Mouse (Mus musculus) layer of hippocampus, adult 9-10 months (tissue): ENCODE measurements at regions not wholly inside any gene's neighbourhood (a gene's known extent, or its start where the extent isn't known, plus 50 kb on each side); places are given as distances from the start of the nearest gene placed in this dataset.

Experiments
- DNase-seq: peaks from one replicate; pipeline ENCODE4 v3.0.0; 2022; ENCODE audit warnings: low spot score

DNA sequence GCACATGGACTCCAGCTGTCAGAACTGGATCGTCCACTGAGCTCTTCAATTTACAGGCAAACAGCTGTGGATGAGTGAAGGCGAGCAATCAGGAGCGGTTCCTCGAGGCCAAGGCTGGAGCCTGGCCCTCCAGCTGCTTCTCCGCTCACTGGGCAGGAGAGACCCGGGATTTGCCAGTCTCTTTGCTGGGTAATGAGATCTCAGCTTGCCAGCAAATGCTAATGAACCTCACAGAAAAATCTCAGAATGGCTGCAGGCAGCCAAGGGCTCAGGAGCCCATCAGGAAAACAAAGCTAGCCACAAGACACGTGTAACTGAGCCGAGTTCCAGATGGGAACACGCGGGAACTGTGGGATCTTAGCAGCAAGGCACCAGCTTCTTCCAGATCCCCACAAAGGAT is 244.2 kb downstream of the Bcor start:
- DNase-seq = no peak

DNA sequence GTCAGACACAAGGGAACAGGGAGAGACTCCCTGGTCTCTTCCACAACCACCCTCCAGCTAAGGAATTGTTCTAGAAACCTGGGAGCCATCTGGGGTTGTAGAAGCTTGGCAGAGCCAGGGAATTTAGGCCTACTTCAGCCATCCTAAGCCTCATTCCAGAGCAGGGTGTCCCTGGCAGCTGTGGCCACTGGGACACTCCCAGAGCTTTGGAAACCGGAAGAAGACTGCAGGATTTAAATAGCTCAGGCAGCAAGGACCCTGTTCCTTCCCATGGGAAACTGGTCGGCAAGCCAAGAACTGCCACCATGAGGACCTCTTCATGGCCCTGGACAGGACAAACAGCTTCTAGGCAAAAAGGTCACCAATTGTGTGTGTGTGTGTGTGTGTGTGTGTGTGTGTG is 239.9 kb downstream of the Bcor start:
- DNase-seq = no peak

DNA sequence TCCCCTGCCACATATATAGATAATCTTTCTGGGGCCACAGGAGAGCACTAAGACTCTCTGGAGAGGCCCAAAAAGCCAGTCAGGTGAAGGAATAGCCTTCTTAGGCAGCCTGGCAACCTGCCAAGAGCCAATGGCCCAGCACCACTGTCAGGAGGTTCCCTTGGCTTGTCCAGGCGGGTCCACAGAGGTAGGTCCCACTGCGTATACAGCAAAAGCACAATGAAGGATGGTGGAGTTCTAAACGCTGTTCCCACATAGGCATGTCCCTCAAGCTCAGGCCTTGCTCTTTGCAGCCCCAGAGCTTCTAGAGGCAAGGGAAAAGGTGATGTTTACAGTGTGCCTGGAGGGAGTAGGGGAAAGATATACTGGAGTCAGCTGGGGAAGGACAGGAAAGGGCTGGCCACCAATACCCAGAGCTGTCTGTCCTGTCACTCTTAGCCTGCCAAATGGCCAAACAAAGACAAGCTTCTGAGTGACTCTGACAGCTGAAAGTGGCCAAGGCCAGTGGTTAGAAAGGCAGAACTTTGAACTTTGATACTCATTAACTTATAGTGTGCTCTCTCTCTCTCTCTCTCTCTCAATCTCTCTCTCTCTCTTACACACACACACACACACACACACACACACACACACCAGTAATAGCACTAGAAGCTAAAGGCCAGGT is 235.4 kb downstream of the Bcor start:
- no peak for DNase-seq

DNA sequence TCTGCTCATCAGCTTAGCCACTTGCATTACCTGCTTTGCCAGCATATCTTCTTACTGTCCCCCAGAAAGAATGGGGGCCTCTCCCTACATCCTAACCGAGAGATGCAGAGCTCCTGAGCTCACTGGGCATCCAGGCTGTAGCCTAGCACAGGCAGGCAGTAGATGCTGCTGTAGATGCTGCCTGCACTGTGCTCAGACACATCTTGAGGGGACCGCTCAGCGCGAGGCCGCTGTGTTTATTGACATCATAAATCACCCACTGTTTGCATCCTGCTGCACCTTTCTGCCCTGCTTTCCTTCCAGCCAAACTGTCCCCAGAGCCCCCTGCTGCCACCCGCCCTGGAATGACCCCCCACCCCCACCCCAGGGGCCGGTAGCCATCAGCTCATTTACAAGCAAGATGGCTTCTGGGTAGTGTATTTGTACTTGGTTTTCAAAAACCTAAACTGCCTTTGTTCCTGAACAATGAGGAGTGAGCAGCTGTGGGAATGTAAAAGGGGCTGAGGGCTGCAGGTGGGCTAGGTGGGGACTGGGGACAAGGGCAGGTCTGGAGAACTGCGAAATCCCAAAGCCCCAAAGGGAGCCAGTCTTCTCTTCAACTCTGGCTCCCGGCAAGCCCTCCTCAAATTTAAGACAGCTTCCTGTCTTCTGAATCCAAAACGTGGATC is 233.2 kb downstream of the Bcor start:
- no peak for DNase-seq

DNA sequence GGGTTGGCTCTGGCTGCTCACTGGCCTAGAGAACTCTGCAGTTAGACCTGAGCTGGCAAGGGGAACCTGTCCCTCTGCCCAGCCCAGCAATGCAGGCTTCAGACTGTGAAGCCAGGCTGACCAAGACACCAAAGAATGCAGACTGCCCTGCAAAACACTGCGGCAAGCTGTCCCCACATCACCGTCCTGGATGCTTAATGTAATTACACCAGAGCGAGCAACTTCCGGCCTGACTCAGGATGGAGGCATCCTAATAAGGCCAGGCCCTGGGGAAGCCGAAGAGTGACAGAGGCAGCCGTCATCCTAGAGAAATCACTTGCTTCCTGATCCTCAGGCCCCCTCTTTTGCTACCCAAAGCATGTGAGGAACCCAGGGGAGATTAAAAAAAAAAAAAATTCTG is 230.7 kb downstream of the Bcor start:
- no peak for DNase-seq

DNA sequence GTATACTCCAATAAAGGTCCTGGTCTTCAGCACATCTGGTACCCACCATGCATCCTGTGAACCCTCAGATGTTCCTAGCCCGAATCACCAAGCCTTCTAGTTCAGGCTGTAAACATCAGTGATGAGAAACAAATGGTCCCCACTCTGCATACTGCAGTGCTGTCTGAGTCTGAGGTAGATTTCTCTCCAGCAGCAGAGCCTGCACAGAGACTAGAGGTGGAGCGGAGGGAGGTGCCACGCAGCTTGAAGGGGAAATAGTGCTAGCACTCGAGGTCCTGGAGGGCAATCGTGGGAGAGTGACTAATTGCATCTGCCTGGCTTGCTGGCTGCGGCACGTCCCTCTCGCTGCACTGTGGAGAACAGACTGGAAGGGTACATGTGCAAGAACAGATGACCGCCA is 228.7 kb downstream of the Bcor start:
- DNase-seq = no peak

DNA sequence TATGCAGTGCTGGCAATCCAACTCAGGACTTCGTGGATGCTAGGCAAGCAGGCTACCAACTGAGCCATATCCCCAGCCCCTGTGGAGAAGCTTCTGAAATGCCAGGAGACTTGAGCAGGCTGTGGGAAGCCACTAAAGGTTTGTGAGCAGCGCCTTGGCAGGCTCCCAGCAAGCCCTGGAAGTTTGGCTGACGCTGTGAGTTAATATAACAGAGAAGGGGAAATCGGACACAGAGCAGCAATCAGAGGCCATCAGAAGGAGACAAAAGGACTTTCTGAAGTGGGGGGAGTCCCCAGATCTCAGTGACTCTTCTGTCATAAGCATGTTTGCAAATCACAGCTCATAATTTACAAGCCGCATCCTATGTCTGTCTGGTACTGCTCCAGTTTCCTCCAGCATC is 224.8 kb downstream of the Bcor start:
- DNase-seq = no peak

DNA sequence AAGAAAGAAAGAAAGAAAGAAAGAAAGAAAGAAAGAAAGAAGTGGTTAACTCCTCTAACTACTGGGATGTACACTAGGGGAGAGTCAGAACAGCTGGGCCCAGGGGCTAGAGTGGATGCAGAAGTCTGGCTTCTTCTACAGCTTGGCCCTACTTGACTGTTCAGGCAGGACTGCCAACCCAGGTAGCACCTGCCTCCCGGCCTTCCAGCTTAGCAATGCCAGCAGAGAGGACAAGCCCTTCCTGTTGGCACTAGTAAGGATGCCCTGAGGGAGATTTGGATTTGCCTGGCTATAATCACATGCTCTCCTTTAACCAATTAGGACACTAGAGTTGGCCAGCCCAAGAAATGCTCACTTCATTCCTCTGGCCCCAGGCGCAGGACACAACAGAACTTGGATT is 219.9 kb downstream of the Bcor start:
- no peak for DNase-seq

DNA sequence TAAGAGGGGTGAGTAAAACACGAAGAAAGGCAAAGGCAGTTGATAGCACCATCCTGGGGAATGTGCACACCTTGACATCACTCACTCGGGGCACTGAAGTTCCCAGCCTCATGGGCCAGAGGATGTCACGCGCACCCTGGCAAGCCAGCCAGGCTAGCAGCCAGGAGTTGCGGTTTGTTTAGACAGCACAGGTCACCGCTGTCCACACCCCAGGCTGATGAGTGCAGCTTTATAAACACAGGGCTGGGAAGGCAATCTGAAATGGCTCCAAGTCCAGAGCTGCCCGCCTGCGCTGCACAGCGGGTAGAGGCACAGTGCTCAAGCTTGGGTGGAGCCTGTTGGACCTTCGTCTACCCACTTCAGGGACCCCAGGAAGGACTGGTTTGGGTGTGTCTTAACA is 216.8 kb downstream of the Bcor start:
- DNase-seq = no peak

DNA sequence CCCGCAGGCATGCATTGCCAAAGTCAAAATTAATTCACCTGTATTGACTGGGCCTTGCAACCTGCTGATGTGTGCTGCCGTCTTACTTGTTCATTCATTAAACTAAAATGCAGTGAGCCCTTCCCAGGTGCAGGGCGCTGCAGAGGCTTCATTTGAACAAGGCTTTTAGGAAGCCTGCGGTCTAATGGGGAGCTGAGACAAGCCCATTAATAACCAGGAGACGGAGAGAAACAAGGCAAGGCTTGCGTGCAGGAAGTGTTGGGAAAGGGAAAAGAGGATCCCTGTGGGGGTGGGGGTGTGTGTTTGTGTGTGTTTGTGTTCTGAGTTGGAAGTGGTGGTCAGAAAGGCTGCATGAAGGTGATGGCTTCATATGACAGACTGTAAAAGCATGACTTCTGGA is 215.6 kb downstream of the Bcor start:
- DNase-seq = no peak

DNA sequence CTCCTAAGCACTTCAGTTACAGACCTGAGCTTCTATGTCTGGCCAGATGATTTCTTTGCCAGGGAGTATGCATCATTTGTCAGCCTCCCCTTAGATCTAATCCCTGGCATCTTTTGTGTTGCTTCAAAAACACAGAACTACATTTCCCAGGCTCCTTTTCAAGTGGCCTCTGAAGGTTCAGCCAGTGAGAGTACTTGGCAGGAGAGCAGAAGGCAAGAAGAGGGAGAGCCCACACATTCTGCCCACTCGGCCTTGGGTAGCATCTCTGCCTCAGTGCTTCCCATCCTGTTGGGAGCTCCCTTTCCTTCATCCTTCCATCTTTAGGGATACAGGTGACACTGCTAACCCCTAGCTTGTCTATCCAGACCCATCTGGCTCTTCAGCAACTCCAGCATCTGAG is 214.9 kb downstream of the Bcor start:
- no peak for DNase-seq

DNA sequence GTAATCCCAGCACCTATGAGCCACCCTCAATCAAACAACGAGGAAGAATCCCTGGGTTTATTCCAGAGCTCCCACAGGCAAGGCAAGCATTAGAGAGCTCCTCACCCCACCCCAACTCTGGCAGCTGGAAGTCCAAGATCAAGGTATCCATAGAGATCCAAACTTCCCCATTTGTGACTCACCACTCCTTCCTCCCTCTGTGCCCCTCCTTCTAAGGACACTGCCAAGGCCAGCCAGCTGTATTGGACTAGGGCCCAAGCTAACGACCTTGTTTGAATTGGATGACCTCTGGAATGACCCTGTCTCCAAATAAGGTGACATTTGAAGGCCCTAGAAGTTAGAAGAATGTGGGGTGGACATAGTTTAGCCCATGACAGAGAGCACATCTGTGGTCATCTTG is 208.0 kb downstream of the Bcor start:
- DNase-seq = no peak

DNA sequence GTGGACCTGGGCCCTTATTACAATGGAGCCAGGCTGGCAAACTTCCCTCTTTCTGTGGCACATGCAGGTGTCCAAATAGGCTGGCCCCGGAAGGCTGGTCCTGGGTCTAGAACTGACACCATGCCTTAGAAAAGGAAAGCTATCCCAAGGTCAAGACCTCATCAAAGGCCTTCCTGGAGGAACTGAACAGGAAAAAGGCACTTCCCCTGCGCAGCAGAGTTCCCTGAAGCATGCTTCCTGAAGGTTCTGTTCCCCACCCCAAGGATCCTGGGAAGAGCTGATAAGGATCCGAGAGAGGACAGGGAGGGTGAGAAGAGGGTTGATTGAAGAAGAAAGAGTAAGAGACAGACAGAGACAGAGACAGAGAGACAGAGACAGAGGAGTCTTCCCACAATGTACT is 204.0 kb downstream of the Bcor start:
- DNase-seq = no peak

DNA sequence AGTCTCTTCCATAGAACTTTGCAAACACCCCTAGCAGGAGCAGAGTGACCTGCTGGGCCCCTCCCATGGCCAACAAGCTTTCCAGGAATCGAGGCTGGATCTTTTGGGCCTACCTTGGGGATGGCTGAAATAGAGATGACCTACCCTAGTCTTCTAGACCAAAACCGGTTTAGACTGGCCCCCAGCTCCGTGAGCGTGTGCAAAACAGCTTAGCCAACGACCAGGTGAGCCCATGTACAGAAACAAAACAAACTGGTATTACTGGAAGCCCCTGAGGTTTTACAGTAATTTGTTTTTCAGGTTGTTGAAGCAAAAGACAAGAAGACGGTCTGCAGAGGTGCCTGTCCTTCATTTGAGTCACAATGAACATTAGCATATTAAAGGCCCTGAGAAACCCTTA is 203.1 kb downstream of the Bcor start:
- no peak for DNase-seq

DNA sequence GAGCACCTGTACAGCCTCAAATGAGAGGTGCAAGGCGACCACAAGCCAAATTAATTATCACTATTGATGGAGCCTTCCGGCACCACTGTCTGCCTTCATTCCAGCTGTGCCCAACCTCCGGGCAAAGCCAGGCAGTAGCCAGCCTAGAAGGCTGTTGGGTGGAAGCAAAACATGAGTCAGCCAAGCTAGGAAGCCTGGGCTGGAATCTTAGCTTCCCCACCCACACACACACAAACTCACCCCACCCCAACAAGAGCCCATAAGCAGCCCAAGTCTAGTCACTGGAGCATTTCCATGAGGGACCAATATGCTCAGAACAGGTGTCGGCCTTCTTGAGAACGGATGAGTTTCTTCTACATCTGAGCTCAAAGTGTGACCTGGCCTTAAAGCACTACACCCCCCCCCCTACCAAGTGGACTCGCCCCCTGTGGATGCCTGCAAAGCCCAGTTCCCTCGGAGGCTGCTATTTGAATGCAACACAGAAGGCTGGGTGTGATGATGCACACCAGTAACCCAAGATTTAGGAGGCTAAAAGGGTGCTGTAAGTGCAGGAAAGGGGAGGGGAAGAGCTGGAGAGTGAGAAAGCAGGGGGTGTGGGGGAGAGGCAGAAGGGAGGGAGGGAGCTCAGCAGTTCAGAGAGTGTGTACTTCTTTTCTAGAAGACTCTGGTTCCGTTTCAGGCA is 200.1 kb downstream of the Bcor start:
- DNase-seq = no peak

DNA sequence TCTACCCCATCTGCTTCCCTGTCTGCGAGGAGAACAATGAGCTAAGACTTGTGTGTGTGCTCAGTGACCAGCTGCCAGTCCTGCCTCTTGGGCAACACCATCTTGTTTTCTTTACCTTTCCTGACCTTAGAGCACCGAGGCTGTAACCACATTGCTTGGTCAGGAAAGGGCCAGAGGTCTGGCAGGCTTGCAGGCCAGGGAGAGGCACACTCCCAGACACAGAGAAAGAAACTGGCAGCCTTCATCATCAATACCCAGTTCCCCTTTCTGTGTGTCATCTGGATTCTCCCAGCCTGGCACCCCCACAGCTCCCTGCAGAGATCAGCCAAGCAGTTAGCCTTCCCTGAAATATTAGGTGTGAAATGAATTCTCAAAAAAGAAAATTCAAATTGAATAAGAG is 198.8 kb downstream of the Bcor start:
- no peak for DNase-seq

DNA sequence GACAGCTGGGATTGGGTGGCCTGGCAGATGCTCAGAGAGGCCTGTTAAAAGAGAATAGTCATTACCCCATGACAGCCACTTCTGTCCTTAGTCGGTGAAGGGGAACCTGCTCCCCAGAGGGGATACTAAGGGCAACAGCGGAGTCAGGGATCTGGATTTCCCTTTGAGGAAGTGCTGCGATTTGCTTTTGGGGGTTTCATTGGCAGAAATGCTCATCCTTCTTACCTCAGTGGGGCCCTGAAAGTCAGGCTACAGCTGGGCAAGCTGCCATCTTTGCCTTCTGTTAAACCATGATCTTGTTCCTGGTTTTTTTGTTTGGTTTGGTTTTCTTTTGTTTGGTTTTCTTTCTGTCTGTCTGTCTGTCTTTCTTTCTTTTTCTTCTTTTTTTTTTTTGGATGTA is 195.7 kb downstream of the Bcor start:
- DNase-seq = no peak

DNA sequence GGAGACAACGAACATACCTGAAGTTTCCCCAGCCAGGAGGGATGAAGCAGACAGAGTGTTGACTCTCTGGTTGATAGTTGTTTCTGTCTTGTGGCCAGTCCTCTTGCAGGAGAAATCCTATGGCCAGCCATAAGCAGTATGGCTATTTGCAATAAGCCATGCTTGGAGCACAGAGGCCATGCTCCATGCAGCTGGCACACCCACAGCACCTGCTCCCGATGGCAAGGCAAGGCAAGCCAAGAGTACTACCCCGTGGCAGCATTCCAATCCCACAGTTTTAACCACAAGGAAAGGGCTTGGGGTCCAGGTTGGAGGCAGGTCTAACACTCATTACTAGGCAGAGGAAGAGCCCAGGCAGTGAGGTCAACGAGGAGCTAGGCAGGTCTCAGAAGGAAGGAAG is 181.5 kb downstream of the Bcor start:
- no peak for DNase-seq

DNA sequence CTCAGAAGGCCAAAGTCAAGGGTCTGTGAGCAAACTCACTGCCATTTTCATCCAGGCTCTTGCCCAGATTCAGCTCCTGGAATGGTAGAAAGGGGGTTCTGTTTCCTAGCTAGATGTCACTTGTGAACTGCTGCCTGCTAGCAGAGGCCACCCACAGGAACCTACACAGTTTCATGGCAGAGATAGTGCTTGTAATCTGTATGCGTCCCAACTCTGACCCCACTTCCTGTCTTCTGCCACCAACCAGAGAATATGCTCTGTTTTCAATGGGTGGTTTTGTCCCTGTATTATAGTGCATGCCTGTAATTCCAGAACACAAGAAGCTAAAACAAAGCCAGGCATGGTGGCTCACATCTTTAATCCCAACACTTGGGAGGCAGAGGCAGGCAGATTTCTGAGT is 176.9 kb downstream of the Bcor start:
- DNase-seq = no peak
